Mouse (Mus musculus) kidney, adult 2 months (tissue): Measurements from ENCODE around the gene Dcakd.

Experiments used
- CTCF ChIP-seq: fragments of 200-500 bp; conservative IDR thresholded peaks from 2 replicates; pipeline ENCODE4 v1.5.1; 2011; ENCODE audit warnings: low read depth, mild to moderate bottlenecking, control low read depth, low read length, moderate library complexity, mixed read lengths; ENCODE audit not compliant: insufficient read depth, insufficient read length
- POLR2A ChIP-seq: fragments of 200-500 bp; IDR thresholded peaks from one replicate; pipeline ENCODE4 v1.6.1; 2011; ENCODE audit warnings: low read depth, low read length, control low read depth

- TF ChIP-seq CTCF = no peak
- TF ChIP-seq POLR2A = no peak
These were observed 55.8 kb downstream of the Dcakd start for GRCm38 (mm10) chr11:102972326-102972725.
